Mouse (Mus musculus): Measurements from ENCODE around the gene Guca1a.
"Not testable (repeated sequence)": the region's sequence is repeated elsewhere in the genome, so short reads cannot be mapped to it uniquely, and the experiment has no call there.

Guca1a gene

GRCm38 (mm10) chr17:47409897-47410861 is 9.8 kb upstream of the Guca1a start:
- DNase-seq (ENCODE audit: low read depth, low spot score) = not testable (repeated sequence)

GRCm38 (mm10) chr17:47408558-47408898 is 8.1 kb upstream of the Guca1a start:
- no peak for DNase-seq (ENCODE audit: low read depth, low spot score)

- DNase-seq (ENCODE audit: low read depth, low spot score) = no peak
These were observed 7.6 kb upstream of the Guca1a start for GRCm38 (mm10) chr17:47407717-47408557.

GRCm38 (mm10) chr17:47399091-47399490 is 1.3 kb downstream of the Guca1a start:
- DNase-seq (ENCODE audit: low read depth, low spot score) = no peak

- DNase-seq (ENCODE audit: low read depth, low spot score) = no peak
These were observed 4.9 kb downstream of the Guca1a start for GRCm38 (mm10) chr17:47395376-47395913.

- no peak for DNase-seq (ENCODE audit: low read depth, low spot score)
These were observed 6.0 kb downstream of the Guca1a start for GRCm38 (mm10) chr17:47394223-47394869.

GRCm38 (mm10) chr17:47386649-47387048 is 13.7 kb downstream of the Guca1a start:
- no peak for DNase-seq (ENCODE audit: low read depth, low spot score)

- DNase-seq (ENCODE audit: low read depth, low spot score) = no peak
These were observed 15.2 kb downstream of the Guca1a start, which contains the start of gene Guca1b for GRCm38 (mm10) chr17:47385145-47385544. TSS of gene Guca1b (plus strand) at chr17:47385393.

GRCm38 (mm10) chr17:47384064-47384463 is 16.3 kb downstream of the Guca1a start:
- DNase-seq (ENCODE audit: low read depth, low spot score) = no peak

- no peak for DNase-seq (ENCODE audit: low read depth, low spot score)
These were observed 17.1 kb downstream of the Guca1a start for GRCm38 (mm10) chr17:47383266-47383665.

GRCm38 (mm10) chr17:47381917-47382316 is 18.5 kb downstream of the Guca1a start:
- DNase-seq (ENCODE audit: low read depth, low spot score) = no peak

GRCm38 (mm10) chr17:47378133-47378532 is 22.3 kb downstream of the Guca1a start:
- DNase-seq (ENCODE audit: low read depth, low spot score) = no peak

GRCm38 (mm10) chr17:47376779-47377280 is 23.6 kb downstream of the Guca1a start:
- DNase-seq (ENCODE audit: low read depth, low spot score) = no peak

GRCm38 (mm10) chr17:47373991-47374390 is 26.4 kb downstream of the Guca1a start:
- no peak for DNase-seq (ENCODE audit: low read depth, low spot score)

GRCm38 (mm10) chr17:47371451-47371850 is 28.9 kb downstream of the Guca1a start:
- DNase-seq (ENCODE audit: low read depth, low spot score) = peak; percentile 24

- DNase-seq (ENCODE audit: low read depth, low spot score) = no peak
These were observed 31.3 kb downstream of the Guca1a start for GRCm38 (mm10) chr17:47369087-47369443.

GRCm38 (mm10) chr17:47368401-47369086 is 31.8 kb downstream of the Guca1a start, which contains the start of gene Mrps10:
TSS of gene Mrps10 (plus strand) at chr17:47368887.
- DNase-seq (ENCODE audit: low read depth, low spot score) = peak; percentile 81

GRCm38 (mm10) chr17:47361343-47361742 is 39.0 kb downstream of the Guca1a start:
- no peak for DNase-seq (ENCODE audit: low read depth, low spot score)

GRCm38 (mm10) chr17:47359964-47360363 is 40.4 kb downstream of the Guca1a start:
- DNase-seq (ENCODE audit: low read depth, low spot score) = no peak

GRCm38 (mm10) chr17:47349721-47350319 is 50.6 kb downstream of the Guca1a start:
- DNase-seq (ENCODE audit: low read depth, low spot score) = no peak
